Mouse (Mus musculus) spleen, embryonic (tissue): ENCODE measurements around the gene Ppfibp2.

Experiments
- CTCF ChIA-PET: fragments of 350-600 bp; sonication (Branson Sonifier 250); formaldehyde crosslinking; loops from one replicate; lab custom pipeline; 2022; lab: Charles Lee

Ppfibp2 gene

DNA sequence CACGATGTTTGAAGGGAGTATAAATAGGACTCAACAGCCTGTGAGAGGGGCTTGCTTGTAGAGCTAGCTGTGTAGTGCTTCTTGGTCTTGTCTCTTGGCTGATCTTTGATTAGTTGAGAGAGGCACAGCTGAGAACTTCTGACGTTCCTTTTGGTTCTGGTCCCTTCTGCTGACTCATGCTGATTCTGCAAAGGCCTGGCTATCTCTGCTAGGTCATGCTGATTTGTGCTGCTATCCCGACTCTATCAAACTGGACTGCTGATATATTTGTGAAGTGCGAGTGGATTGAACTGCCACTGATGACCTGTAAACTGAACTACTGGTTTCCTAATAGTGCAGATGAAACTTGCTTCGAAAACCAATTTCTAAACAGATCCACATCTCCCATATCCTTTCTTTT is 15.9 kb downstream of the Ppfibp2 start:
- CTCF ChIA-PET = no interaction called here

DNA sequence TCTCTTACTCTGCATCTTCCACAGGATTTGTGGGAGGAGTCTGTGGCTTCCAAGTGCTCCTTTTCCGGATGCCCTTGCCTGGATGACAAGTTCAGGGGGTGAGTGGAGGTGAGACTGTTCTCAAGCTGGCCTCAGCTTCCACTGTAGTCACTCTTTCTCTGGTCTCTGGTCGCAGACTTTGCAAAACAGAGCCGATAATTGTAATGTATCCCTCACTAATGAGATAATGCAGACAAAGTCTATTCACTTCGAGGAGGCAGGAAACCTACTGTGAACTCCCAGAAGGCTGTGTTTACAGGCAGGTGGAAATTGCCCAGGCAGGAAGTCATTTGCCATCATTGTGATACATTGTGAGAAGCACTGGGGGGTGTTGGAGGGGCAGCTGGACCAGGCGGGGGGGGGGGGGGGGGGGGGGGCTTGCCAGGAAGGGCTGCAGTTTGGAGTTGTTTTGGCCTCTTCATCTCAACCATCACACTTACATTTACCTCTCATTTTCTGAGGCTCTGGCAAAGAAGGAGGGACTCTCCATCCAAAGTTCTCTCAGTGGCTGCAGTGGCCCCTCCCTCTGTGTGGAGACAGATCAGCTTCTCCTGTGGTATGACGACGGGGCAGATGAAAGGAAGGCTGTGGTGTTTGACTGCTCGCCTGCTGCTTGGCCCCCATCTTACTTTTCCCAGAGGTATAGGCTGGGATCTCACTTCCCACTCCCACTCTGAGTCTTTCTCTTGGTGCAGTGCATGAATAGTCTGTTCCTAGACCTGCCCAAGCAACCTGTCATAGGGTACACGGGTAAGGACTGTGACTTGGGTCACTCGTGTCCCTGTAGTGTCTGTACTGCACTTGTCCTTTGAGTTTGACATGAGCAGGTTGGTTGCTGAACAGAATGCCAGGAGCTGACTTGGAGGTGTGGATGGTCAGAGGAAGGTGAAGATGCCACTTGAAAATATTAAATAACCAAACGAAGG is 23.3 kb downstream of the Ppfibp2 start:
- CTCF ChIA-PET = no interaction called here

DNA sequence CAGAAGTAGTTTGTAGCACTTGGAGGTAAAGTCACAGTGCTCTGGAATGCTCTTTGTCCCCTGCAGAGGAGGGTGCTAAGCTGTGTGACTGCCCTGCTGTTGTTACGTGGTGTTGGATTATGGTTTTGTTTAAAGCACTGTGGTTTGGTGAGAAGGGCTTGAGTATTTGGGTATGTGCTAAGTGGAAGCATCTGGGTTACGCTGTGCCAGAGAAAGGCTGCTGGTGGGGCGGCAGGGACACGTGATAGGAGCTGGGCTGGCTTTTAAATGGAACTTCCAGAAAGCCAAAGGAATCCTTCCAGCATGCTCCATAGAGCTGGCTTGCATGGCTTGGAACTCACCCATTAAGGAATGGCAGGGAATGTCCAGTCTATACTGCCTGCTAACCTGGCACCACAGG is 24.2 kb downstream of the Ppfibp2 start:
- CTCF ChIA-PET = no interaction called here

DNA sequence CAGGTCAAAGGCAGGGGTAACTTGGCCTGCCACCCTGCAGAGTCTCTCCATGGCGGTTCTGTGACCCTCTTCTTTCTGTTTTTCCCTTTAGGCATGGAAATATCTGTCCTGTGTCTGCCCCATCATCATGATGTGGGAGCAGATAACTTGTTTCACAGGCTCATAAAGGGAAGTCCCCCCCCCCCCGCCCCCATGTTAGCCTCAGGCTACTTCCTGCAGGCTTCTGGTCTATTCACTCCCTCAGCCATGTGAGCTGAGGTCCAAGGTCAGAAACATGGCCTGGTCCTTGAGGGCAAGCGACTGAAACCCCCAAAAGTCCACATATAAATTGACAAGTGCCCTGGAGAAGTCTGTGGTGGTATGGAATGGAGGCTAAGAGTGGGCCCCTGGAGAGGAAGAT is 25.1 kb downstream of the Ppfibp2 start:
- CTCF ChIA-PET = interaction anchor here (1.2 kb wide), 1 partner anchor 13 kb away, joined by 3 read pairs; no protein-coding TSS in a partner anchor

DNA sequence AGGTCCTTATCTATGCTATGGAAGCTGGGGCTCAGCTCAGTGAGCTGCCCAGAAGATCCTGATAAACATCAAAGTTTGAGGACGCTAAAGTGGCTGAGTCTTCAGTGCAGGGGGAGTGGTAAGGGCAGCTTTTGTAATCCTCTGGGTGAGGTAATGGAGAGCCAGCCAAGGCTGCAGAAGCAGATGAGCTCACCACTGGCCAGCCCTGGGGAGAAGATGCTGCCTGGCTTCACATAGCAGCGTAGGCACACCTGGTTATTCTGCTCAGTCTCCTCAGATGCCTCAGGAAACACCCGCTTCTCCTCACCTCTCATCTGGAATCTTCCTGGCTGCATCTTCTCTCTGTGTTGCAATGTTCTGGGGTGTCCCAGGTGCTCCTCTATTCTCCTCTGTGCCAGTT is 29.4 kb downstream of the Ppfibp2 start:
- CTCF ChIA-PET = no interaction called here

DNA sequence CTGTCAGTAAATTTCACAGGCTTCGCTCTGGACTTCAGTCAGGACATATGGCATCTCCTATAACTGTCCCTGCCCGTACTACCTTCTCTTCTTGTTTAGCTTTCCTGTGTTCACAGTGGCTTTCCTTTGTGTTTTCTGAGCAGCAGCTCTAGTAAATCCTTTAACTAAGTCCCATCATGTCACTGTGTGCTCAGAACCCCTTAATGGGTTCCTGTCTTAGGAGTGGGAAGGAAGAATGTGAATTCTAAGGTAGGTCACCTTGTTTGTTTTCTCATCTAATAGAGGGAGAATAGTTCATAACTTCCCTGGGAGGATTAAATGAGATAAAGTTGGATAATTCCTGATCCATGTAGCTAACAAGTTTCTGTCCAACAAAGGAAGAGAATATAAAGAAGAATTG is 30.1 kb downstream of the Ppfibp2 start, which contains the start of gene 5330417H12Rik:
TSS of gene 5330417H12Rik (minus strand) at position 101 of the 400 bp plus-strand sequence.
- CTCF ChIA-PET = no interaction called here

DNA sequence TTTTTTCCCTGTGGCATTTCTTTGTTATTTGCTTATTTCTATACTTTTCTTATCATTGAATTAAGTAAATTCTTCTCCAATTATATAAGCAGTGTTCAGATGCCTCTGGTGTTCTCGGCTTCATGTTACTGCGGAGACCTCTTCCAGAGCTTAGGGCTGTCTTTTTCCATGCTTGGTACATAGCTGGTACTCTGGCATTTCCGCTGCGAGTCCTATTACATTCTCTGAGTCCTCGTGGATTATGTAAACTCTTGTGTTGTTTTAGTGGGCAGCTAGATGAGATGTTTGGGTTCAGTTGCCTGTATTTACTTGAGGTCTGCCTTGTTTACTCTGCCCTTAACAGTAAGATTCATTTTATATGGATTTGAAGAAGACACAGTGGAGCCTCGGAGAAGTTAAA is 30.8 kb downstream of the Ppfibp2 start:
- CTCF ChIA-PET = interaction anchor here (0.6 kb wide), 1 partner anchor 21 kb away, joined by 8 read pairs; no protein-coding TSS in a partner anchor

DNA sequence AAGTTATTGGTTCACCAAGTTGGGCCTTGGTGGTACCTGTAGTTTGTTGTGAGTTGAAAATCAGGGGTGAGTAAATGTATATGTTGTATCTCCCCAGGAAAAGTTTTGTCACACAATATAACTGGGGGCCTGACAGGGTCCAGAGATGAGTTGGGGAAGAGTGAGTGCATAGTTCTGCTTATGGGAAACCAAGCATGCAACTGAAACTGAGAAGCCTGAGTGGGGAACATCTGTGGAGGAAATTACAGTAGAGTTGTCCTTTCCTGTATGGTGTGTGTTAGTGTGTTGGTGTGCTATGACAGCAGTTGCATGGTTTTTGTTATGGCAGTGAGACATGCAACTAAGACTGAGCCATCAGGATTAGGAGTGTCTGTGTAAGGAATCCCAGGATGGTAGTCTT is 33.4 kb downstream of the Ppfibp2 start:
- CTCF ChIA-PET = no interaction called here

DNA sequence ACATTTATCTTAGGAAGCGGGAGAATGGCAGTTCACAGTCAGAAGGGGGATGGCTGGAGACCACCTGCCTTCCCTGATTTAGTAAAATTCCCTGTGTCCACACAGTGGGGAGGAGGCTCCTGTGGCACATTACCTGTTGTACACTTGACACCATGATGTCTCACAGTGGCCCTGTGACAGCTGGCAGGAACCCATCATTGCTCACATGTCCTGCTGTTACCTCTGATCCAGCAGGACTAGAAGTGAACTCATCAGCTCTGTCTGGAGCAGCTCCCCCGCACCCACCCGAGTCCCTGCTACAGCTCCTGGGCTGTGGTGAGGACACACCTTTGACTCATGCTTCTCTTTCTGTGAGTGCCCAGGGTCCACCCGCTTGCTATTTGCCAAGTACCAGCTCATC is 38.2 kb downstream of the Ppfibp2 start:
- CTCF ChIA-PET = interaction anchor here (0.6 kb wide), 1 partner anchor 12 kb away, joined by 3 read pairs; no protein-coding TSS in a partner anchor

DNA sequence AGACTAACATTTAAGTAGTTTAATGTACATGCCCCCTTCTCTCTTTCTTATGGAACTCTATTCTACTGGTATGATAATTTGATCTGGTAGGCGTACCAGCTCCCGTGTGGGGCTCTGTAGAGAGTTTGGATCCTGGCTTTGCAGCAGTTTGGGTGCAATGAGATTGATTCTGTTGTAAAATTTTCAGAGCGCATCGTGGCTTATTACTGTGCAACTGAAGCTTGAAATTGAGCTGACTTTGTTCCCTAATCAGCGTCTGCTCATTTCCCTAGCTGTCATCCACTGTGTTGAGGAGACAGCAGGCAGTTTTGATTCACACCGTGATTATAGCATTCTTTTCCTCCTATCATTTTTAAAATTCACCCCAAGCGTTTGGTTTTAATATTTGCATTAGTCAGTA is 42.4 kb downstream of the Ppfibp2 start:
- CTCF ChIA-PET = no interaction called here

DNA sequence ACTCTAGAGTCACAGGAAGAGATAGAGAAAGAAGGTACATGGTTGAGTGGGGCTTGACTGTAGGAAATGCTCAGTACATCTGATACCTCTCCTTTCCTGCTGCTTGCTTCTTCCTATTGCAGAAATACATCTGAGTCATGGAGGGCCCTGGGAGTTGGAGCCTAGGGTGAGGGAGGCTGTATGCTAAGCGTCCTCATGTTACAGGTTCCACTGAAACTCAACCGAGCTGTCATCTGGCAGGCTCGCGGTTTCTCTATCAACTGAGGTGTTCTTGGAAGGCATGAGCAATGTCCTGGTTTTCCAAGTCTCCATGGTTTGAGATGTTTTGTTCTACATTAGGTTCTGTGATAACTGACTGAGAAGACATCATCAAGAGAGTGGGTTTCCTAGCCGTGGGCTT is 43.0 kb downstream of the Ppfibp2 start:
- CTCF ChIA-PET = no interaction called here

DNA sequence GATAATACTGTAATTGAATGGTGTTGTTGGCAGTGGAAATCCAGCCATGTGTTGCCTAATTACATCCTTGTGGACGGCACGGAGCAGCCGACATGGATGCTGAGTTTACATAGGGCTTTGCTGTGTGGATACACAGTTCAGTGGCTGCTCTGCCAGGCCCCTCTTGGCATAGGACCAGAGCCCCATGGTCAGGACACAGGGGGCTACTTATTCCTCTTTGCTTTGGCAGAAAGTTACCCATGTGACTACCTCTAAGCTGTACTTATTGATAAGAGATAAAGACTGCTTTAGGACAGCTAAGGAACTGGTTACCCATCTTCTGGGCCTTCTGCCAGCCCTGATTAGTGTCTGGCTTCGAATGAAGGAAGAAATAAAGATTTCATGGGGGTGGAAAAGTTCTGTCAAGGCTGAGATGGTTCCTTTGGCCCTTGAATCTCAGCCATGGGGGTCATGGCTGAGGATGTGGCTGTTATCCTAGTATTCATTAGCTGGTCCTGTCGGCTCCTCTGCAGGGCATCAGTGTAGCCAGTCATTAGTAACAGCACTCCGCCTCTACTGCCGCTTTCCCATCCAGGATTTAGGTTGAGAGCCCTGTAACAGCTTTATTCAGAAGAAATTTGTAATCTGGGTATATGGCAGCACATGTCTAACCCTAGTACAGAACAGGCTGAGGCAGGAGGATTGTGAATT is 47.7 kb downstream of the Ppfibp2 start:
- CTCF ChIA-PET = no interaction called here

DNA sequence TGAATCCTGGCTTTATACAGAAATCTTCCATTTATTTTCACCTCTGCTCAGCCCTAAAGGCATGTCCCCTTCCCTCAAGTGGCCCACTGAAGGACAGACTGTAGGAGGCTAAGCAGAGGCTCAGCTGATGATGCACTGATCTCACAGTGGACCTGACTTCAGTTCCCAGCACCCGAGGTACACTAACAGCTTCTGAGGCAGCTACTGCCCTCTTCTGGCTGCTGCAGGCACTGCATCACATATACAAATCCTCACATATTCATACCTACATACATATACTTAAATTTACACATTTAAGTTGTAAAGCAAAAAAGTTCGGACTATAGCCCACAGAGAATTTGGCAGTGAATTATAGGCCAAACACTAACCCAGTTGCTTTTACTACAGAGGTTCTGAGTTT is 50.0 kb downstream of the Ppfibp2 start:
- CTCF ChIA-PET = no interaction called here

DNA sequence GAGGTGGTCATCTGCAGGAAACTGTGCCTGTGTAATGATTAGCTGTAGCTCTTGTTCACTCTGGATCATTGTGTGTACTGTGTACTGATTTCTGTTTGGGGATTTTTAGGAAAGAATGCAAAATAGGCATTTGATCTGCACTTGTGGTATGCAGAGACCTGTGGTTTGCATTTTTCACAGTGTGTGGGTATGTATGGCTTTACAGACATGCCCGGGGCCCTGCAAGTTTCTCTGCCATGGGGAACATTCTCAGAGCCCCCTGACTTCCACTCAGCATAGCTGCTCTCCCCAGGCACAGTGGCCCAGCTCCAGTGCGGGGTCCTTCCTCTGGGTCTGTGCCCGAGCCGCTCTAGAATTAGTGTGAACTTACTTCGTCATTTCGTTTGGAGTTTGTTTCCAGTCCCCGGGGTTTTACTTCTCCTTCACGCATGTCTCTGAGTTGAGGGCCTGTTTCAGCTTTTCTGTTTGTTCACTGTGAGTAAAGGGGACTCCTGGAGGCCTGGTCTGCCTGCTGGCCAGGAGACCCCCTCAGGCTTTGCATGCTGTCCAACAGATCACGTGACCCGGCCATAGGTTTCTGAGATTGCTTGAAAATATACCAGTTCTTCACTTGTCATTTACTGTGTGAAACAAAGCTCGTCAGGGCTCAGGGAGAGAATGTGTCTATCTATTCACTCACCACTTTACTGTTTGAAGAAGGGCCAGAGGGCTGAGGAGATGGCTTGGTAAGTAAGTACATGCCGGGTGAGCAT is 54.1 kb downstream of the Ppfibp2 start:
- CTCF ChIA-PET = interaction anchor here (1.0 kb wide), 2 partner anchors 12 kb away, joined by 3 read pairs; no protein-coding TSS in a partner anchor

DNA sequence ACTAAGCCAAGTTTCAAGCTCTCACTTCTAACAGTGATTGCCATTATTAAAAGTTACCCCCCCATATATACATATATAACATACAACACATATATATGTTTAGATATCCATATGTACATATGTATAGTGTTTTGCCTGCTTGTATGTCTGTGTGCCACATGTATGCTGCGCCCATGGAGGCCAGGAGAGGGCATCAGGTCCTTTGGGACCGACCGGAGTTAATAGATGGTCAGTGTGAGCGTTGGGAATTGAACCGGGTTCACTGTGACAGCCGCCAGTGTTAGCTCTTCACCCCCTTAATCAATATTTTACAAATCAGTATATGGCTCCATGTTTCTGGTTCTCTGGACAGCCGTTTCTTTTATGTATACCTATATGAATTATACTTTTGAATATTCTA is 55.0 kb downstream of the Ppfibp2 start:
- CTCF ChIA-PET = interaction anchor here (0.7 to 1.0 kb wide), 2 partner anchors 11 to 18 kb away, joined by 3 read pairs; no protein-coding TSS in a partner anchor

DNA sequence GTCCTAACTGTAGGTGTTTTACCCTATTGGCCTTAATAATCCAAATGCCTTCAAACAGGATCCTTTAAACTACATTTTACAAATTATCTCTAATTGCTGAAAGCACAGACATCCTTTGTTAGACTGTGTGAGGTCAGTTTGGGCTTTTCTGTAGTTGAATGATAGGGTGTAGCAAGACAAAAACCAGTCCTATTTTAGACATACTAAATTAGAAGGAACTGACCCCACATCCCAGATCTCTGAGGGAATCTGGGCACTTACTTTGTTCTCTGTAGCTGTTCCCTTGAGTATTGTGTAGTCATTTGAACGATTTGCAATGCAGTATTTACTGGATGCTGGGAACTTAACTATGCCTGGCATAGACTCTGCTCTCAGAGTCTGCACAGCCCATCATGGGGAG is 56.8 kb downstream of the Ppfibp2 start:
- CTCF ChIA-PET = no interaction called here

DNA sequence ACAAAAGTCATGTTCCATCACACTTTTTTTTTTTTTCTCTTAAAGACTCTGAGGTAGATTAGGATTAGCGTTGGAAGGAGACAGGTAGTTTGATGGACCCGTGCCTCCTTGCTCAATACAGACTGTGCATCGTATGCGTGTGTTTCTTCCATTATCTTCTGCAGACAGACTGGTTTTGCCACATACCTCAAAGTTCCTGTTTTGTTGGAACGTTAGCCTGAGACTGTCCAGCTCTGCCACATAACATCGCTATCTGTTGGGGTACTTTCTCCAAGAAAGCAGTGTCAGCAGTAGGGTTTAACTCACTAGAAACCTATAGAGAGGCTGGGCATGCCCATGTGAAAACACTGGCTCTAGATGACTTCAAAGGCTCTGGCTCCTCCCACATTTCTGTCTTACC is 61.4 kb downstream of the Ppfibp2 start:
- CTCF ChIA-PET = interaction anchor here (0.7 kb wide), 1 partner anchor 15 kb away, joined by 3 read pairs; no protein-coding TSS in a partner anchor

DNA sequence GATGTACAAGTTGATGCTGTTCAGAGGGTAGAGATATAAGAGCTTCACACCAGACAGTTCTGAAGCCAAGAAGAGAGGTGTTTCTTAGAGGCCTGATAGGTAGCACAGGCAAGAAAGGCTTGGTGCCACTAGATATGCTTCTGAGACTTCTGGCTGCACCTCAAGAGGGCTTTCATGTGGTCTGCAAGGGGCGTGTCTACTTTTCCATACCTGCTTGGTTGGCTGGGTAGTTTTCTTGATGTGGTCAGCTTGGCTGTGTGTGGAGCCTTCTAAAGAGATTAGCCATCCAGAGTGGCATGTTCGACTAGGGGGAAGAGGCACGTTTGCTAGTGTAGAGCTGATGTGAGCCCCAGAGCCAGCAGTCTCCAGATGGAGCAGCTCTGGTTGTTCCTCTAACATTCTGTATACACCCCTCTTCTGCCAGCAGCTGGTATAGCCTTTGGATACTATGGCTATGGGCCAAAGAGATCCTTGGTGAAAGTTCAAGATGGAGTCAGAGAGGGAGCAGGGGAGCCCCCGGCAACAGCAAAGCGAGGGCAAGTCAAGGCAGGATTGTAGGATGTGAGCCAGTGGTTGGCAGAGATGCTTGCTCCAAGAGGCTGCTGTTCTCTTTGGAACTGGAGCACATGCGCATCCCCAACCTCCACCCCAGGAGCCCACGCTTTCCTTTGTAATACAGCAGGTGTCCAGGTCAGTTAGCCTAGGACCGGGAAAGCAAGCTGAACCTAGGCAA is 64.3 kb downstream of the Ppfibp2 start:
- CTCF ChIA-PET = no interaction called here

DNA sequence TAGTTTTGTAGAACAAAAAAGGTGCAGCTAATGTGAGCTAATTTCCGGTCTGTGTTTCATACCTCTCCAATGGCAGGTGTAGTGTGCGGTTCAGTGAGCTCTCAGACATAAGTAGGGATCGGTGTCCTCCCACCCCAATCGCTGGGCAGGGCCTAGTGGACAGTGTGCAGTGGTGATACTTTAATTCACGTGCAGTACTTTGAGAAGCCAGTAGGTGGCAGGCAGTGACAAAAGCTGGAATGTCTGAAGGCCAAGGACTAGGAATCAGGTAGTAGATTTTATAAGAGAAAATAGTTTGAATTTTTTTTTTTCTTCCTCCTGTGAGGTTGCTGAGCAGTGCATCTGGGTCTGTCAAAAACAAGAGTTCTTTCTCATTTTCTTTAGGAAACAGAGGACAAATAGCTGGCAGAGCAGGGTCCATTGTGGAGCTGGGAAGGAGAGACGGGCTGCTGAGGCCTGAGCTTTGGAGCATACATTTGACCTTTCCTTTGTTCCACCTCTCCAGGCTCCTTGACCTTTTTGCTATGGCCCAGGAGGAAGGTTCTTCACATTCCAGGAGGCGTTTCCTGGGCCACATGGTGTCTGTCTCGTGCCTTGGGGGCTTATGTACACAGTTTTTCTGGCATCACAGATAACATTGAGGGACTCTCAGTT is 66.3 kb downstream of the Ppfibp2 start:
- CTCF ChIA-PET = interaction anchor here (0.6 to 1.7 kb wide), 8 partner anchors 12 to 88 kb away, joined by 3 to 5 read pairs (median 3); no protein-coding TSS in a partner anchor

DNA sequence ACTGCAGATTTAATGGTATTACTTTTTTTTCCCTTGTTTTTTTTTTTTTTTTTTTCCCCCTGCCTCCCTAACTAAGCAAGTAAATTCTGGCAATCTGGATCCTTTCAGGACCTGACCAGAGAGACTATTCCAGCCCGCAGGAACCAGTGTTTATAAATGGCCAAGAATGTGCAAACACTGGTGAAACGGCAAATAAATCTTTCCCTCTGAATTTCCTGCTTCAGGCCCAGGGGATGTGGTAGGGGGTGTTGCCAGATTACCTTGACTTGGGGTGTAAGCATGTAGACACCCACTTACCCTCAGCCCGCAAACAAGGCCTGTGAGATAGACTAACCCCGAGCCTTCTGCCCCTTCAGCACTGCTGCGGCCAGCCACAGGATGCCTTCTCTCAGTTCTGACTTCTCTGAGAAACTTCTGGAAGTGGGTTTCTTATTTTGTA is 66.9 kb downstream of the Ppfibp2 start:
- CTCF ChIA-PET = interaction anchor here (0.6 to 1.7 kb wide), 6 partner anchors 18 to 1079 kb away, joined by 3 to 6 read pairs (median 4); no protein-coding TSS in a partner anchor
